Mouse (Mus musculus) frontal cortex, postnatal 14 days (tissue): ENCODE data around the gene Tcirg1.

ENCODE experiments used
- DNase-seq, 2 experiments: peaks; one replicate each; pipeline ENCODE4 v3.0.0; 2022; ENCODE audit warnings: low spot score in 2 of 2

The Tcirg1 gene

GRCm38 (mm10) chr19:3906795-3907786 lies at the start of gene Tcirg1:
TSS of gene Tcirg1 (minus strand) at chr19:3907133.
- peak in 1 of 2 experiments; percentile 55 for DNase-seq

- DNase-seq = no peak
These were observed 48.9 kb upstream of the Tcirg1 start for GRCm38 (mm10) chr19:3955804-3956203.

GRCm38 (mm10) chr19:3955033-3955432 lies 48.1 kb upstream of the Tcirg1 start:
- no peak for DNase-seq

GRCm38 (mm10) chr19:3952099-3952498 lies 45.2 kb upstream of the Tcirg1 start:
- DNase-seq = no peak

DNA sequence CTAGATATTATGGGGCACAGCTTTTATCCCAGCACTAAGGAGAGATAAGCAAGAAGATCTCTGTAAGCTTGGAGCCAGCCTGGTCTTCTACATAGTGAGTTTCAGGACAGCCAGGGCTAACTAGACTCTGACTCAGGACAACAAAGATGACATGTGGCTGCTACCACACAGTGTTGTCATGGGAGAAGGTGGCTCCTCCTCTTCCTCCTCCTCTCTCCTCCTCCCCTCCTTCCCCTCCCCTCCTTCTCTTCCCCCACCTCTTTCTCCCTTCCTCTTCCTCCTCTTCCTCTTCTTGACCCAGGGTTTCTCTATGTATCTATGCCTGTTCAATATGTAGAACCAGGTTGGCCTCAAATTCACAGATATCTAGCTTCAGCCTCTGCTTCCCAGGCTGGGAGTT lies 44.5 kb upstream of the Tcirg1 start:
- DNase-seq = no peak

DNA sequence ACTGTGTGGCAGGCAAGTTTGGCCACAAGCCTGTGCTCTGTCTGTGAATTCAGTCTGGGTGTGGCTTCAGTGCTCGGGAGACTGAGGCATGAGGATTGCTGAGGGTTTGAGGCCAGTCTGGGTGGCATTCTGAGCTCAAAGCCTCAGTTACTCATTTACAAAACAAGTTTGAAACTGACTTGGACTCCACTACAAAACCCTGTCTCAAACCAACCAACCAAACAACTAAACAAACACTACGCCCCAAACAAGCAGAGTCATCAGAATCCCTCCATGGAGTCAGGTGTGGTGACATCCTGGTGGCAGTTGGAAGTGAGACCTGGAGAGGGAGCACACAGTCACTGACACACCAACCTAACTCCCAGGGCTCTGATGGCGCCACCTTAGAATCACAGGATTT lies 43.4 kb upstream of the Tcirg1 start:
- DNase-seq = no peak

DNA sequence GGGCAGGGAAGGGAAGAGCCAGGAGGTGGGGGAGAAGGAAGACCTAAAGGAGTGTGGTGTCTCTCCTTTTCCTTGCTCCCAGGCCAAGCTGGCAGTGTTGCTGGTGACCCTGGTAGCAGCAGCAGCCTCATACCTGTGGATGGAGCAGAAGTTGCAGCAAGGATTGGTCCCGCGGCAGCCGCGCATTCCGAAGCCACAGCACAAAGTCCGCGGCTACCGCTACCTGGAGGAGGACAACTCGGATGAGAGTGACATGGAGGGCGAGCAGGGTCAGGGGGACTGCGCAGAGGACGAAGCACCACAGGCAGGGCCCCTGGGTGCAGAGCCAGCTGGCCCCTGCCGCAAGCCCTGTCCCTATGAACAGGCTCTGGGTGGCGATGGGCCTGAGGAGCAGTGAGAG lies 41.6 kb upstream of the Tcirg1 start:
- no peak for DNase-seq

GRCm38 (mm10) chr19:3947813-3948212 lies 40.9 kb upstream of the Tcirg1 start:
- DNase-seq = no peak

- peak; percentile 41 to 74 for DNase-seq
These were observed 39.8 kb upstream of the Tcirg1 start for GRCm38 (mm10) chr19:3946715-3947114.

GRCm38 (mm10) chr19:3945872-3946564 lies 39.1 kb upstream of the Tcirg1 start:
- no peak for DNase-seq

- no peak for DNase-seq
These were observed 36.2 kb upstream of the Tcirg1 start for GRCm38 (mm10) chr19:3942986-3943735.

DNA sequence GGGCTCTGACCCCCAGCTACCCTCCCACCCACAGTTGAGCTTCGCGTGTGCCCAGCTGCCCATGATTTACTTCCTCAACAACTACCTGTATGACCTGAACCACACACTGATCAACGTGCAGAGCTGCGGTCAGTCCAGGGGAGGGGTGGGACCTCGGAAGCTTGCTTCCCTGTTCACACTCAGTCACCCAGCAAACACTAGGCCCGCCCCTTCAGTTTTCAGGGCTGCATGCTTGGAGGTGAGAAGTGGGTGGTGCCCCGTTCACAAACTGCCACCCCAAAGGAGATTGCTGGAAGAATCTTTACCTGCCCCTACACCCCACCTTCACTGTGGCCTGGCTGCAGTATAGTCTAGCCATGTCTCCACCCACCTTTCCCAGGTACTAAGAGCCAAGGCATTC lies 35.4 kb upstream of the Tcirg1 start:
- DNase-seq = no peak

DNA sequence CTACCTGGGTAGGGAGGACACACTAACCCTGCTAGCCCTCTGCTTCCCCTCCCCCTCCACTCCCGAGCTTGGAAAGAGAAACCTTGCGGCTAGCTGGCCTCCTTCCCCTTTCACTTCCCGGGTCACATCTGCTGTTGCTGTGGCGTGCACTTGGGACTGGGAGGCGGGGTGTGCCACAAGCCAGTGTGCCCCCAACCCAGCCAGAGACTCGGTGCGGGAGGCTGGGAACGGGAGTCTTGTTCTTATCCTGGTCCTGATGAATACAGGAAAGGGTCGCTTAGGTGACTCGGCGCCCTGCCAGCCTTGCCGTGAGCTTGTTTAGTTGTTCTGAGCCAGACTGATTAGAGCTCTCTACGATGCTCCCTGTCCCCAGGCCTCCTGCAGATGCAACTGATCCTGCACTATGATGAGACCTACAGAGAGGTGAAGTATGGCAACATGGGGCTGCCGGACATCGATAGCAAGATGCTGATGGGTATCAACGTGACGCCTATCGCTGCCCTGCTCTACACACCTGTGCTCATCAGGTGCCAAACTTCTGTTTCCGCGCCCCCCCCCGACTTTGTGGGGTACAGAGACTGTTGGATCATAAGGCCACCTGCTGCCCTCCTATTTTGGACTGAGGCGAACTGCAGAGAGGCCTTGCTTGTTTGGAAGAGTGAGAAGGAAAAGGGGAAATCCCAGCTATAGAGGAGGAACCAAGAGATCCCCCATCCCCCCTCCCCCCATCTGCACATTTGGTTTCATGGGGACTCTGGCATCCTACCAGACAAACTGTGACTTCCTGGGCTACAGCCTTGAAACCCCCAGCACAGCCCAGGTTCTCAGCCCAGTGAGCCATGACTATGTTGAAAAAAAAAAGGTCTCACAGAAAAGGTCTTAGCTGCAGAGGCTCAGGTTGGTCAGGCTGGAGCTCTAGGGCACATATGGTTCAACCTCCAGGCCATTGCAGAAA lies 29.2 kb upstream of the Tcirg1 start:
- DNase-seq = no peak

DNA sequence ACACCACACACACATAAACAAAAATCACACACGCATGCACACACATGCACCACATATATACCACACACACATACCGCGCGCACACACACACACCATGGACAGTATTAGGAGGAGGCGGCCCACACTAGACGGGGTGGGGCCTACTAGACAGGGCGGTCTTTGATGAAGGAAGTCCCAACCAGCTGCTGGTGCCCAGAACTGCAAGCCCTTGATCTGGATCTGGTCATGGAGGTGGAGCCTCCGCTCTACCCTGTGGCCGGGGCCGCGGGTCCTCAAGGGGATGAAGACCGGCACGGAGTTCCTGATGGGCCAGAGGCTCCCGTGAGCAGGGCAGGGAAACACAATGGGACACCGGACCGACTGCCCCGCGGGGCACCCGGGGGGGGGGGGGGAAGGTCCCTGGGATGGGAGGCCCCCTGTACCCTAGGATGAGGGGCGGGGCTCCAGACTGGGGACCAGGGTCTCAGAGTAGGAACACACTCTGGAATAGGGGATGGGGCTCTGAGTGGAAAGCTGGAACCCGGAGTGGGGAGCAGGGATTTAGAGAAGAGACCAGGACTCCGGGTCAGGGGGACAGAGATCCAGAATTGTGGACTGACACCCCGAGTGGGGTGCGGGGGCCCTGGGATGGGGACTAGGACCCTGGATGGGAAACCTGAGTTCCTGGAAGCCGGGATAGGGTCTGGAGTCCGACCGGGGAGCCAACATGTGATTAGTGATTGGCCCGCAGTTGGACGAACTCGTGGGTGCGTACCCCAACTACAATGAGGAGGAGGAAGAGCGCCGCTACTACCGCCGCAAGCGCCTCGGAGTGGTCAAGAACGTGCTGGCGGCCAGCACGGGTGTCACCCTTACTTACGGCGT lies 28.3 kb upstream of the Tcirg1 start, which contains the start of gene Unc93b1:
Gene Unc93b1, plus strand, starts transcription at position 155 of the 864 bp plus-strand sequence.
- DNase-seq = no peak

GRCm38 (mm10) chr19:3931716-3932115 lies 24.8 kb upstream of the Tcirg1 start:
- DNase-seq = no peak

DNA sequence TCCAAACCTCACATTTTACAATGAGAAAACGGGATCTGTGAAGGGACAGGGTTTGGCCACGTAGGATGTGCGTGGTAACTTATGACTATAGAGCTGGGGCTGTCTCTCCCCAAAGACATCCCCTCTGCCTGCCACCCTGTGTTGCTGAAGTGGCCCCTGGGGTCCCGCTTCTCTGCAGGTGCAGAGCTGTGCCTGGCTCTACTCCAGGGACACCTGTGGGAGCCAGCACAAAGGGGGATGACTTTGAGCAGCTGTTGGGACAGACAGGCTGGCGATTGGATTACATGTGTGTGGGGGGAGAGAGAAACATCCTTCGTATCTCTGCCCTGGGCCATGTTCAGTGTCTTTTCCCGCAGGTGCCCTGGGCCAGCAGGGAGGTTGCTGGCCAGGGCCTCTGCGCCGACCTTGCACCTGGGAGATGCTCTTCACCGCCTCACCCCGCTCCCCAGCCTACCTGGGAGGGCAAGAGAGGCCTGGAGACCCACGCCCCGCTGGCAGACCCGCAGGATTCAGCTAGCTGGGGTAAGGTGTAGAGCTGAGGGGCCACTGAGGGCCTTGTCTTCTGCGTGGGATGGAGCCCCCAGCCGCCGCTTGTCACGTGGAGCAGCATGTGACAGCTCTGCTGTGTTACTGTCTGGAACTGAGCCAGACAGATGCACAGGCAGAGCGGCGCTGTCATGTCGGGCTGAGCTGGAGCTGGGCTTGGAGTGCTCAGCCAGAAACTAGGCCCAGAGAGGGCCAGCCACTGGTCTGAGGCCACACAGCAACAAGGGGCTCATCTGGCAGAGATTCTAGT lies 23.5 kb upstream of the Tcirg1 start:
- no peak for DNase-seq

- DNase-seq = peak; percentile 47 to 61
These were observed 22.4 kb upstream of the Tcirg1 start, which contains the start of gene Aldh3b1 for GRCm38 (mm10) chr19:3929211-3929941. TSS of gene Aldh3b1 (minus strand) at chr19:3929808.

- DNase-seq = no peak
These were observed 21.8 kb upstream of the Tcirg1 start for GRCm38 (mm10) chr19:3928779-3929178.
